Mouse (Mus musculus) retina, adult 2 months (tissue): ENCODE results near the gene Map4.
A peak's percentile ranks its signal among the peaks of the same experiment; 100 is the strongest.
"Not testable (repeated sequence)": the region's sequence is repeated elsewhere in the genome, so short reads cannot be mapped to it uniquely, and the experiment has no call there.

Experiments used
- DNase-seq: peaks from one replicate; pipeline ENCODE4 v3.0.0-alpha.2; 2012; ENCODE audit warnings: low read depth, low spot score

Gene Map4

GRCm38 (mm10) chr9:110062861-110063260 lies 131.6 kb downstream of the Map4 start:
- DNase-seq: no peak

GRCm38 (mm10) chr9:110064641-110065040 lies 133.4 kb downstream of the Map4 start:
- DNase-seq: no peak

DNA sequence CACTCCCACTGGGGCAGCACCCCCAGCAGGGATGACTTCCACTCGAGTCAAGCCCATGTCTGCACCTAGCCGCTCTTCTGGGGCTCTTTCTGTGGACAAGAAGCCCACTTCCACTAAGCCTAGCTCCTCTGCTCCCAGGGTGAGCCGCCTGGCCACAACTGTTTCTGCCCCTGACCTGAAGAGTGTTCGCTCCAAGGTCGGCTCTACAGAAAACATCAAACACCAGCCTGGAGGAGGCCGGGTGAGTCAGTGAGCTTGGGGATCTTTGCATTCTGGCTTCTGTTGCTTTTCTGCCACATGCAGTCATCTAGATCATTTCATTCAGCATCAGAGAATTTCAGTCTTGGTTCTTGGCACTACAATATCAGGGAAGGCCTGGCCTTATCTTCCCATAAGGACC lies 137.5 kb downstream of the Map4 start:
- DNase-seq: no peak

DNA sequence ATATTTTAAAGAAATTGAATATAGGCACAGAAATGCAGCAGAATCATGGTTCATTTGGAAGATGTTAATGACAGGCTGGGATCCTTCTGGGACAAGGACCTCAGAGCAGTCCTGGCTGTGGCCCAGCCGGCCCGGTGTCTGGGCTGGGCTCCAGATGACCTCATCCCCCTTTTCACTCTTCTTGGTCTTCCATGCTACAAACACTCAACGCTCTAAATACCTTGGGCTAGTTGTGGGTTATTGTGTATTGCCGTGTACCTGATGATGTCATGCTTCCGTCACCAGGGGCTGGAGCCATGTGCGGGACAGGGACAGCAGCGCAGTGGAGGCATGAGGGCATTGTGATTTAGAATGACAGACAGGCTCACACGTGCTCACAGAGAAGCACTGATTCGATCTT lies 139.1 kb downstream of the Map4 start:
- no peak for DNase-seq

DNA sequence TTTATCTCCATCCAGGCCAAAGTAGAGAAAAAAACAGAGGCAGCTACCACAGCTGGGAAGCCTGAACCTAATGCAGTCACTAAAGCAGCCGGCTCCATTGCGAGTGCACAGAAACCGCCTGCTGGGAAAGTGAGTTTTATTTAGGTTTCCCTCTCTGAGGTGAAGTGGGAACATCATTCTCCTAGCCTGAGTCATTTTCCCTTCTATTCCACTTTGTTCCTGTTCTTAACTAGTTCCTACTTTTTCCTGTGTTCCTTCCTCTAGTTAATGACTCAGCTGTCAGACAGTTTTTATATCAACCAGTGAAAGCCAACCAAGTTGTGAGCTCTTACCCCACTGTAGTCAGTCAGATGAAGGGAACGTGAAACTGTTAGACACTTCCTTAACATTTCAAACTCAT lies 139.8 kb downstream of the Map4 start:
- DNase-seq: no peak

DNA sequence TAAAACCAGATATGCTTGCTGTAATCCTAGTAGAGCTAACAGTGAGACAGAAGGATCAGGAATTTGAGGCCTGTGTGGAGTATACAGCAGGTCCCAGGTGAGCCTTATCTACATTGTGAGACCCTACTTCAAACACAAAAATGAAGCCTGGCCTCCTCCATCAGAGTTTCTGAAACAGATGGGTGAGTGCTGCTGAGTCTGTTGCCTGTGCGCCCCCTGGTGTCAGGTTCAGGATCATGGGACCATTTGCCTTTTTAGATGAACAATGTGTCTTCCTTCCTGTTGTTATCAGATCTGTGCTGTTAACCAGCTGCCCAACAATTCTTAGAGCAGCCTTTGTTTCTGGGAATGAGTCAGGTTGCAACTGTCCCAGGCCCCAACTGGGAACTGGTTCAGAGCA lies 140.6 kb downstream of the Map4 start:
- DNase-seq: no peak

DNA sequence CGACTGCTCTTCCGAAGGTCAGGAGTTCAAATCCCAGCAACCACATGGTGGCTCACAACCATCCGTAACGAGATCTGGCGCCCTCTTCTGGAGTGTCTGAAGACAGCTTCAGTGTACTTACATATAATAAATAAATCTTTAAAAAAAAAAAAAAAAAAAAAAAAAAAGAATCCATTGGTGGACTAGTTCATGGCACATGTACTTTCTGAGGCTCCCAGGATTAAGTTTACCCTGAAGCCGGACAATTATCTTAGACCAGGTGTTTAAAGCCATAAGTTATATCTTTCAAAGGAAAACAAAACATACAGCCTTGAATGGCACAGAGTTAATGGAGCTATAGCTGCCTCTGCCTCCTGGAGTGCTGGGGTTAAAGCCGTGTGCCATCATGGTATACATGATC lies 145.2 kb downstream of the Map4 start:
- DNase-seq: not testable (repeated sequence)

- no peak for DNase-seq
Observed at GRCm38 (mm10) chr9:110081066-110081465, 149.8 kb downstream of the Map4 start.

DNA sequence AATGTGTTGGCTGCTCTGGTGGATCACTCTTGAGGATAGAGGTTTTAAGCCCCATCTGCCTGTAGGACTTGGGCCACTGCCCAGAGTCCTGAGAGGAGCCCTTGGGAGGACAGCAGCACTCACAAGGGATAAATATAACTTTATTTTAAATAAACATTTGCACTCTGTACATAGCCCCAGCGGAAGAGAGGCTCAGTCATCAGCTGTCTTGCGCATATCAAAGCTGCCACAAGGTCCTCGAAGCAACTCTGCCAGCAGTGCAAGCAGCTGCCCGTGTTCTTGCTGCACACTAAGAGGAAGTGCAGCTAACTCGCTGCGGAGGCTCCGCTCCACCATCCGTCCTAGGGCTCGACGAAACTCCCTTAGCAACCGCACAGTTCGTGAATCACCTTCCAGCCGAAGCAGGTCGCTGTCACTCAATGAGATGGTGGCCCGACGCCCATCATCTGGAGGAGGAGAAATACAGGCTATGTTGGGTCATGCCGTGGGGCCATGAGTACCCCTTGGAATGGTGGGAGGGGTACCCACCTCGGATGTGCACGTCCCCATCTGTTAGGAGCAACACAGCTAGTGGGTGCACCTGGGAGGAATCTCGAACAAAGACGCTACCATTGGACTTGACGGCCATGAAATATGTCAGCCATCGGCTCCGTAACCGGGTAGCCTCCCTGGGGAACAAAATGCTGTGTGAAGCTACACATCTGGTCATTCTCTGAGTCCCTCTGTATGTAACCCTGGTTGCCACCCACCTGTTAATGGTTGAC lies 153.1 kb downstream of the Map4 start:
- no peak for DNase-seq

- no peak for DNase-seq
Observed at GRCm38 (mm10) chr9:110085693-110086092, 154.4 kb downstream of the Map4 start.

GRCm38 (mm10) chr9:110093303-110093702 lies 162.0 kb downstream of the Map4 start:
- DNase-seq: no peak

DNA sequence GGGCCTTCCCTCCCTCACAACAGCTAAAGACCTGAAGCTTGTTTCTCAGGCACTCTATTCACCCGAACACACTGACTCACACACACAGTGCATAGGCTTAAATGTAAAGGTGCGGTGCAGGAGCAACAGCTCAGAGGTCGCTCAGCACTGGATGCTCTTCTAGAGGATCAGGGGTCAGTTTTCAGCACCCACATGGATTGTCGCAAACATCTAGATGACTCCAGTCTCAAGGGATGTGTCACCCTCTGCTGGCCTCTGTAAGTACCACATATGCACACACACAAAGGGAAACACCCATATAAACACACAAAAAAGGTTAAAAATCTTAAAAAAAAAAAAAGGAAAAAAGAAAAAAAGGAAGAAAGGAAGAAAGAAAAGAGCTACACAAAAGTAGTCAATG lies 163.5 kb downstream of the Map4 start:
- no peak for DNase-seq

- no peak for DNase-seq
Observed at GRCm38 (mm10) chr9:110097791-110098190, 166.5 kb downstream of the Map4 start.

- DNase-seq: peak; percentile 77
Observed at GRCm38 (mm10) chr9:110100627-110101600, 169.7 kb downstream of the Map4 start.

DNA sequence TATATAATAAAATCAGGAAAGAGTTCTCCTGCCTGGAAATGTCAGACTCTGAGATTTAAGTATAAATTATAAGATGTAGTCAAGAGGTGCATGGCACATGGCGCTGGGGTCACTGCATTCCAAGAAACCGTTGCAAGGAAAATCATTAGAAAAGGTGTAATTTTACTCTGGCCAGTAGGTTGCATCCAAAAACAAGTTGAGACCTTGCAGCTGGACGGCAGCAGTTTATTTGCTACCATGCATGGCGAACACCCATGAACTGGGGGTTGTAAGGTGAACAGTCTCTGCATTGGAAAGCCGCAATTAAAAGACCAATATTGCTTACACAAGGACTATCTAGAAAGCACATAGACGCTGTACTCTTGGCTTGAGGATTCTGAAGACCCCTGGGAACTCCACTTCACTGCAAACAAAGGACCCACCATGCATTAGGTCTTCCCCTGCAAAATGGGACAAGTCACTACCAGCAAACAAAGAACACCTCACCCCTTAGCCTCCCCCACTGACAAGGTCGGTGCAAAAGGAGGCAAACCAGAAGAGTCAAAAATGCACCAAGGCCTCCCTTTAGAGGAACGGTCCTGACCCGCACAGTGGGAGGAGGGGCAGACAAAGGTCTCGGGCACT lies 185.2 kb downstream of the Map4 start:
- no peak for DNase-seq

DNA sequence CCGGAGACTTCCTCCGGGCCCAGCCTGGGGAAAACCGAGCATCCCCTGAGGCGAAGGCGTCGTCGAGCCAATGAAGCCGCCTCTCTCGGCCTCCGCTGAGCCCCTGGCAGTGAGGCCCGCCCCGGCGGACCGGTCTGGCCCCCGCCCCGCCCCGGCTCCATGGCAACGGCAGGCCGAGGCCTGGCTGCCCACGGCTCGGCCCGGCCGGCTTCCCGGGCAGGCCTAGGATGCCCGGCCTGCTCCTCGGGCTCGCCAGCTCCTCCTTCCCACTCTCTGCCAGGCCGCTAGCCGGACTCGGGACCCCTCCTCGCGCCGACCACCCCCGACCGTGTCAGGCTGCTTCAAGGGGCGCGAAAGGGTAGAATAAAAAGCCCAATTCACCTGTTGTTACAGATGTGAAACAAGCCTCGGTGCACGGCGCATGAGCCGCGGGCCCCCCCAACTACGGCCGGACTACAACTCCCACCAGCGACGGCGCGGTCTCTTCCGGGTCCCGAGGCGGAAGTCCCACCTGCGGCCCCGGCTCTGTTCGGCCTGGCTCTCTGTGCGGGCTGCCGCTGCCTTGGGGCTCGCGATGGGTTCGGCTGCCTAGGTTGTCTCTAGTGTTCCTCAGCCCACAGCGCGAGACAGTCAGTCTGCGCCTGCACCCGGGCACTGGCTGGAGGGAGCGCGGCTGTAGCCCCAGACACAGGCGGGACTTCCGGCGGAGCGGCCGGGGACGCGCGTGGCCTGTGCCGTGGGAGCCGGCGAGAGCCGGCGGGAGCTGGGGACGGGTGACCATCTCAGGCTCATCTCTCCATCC lies 185.9 kb downstream of the Map4 start, which contains the start of gene Smarcc1:
Gene Smarcc1, plus strand, starts transcription at position 732 of the 802 bp plus-strand sequence.
- DNase-seq: peak; percentile 72

DNA sequence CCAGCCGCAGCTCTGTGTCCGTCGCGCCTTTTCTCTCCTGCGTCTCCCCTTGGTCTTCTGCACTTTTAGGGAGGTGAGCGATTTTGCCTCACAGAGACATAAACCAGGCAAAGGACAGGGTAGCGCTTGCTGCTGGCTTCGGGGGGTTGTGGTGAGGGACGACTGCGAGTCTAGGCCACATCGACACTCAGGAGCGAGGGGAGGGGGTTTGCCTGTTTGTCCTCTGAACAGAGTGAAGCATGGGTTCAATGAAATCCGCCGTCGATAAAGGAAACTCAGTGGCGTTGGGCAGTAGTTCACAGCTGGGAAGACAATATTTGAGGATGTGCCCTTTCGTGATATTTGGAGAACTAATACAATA lies 186.5 kb downstream of the Map4 start, which contains the start of gene Dhx30:
Gene Dhx30, minus strand, starts transcription at position 52 of the 361 bp plus-strand sequence.
- DNase-seq: no peak

GRCm38 (mm10) chr9:110118249-110118648 lies 187.0 kb downstream of the Map4 start:
- no peak for DNase-seq

- DNase-seq: no peak
Observed at GRCm38 (mm10) chr9:110121424-110121823, 190.2 kb downstream of the Map4 start.

- no peak for DNase-seq
Observed at GRCm38 (mm10) chr9:110123322-110123721, 192.1 kb downstream of the Map4 start.

DNA sequence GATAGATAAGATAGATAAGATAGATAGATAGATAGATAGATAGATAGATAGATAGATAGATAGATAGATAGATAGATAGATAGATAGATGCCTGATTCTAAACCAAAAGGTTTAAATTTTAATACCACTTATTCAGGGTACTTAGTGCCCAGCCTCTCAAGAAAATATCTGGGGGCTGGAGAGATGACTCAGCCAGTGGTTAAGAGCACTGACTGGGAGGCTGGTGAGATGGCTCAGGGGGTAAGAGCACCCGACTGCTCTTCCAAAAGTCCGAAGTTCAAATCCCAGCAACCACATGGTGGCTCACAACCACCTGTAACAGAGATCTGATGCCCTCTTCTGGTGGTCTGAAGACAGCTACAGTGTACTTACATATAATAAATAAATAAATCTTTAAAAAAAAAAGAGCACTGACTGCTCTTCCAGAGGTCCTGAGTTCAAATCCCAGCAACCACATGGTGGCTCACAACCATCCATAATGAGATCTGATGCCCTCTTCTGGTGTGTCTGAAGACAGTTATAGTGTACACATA lies 192.8 kb downstream of the Map4 start:
- not testable (repeated sequence) for DNase-seq
